Mouse (Mus musculus) c-Kit-negative CD71-positive TER-119-positive erythroid progenitor cells, embryonic 14.5 days (primary cell): ENCODE results near the gene Klhl8.

Experiments used
- DNase-seq: peaks from one replicate; pipeline ENCODE4 v3.0.0-alpha.2; 2013; ENCODE audit warnings: low read depth, low spot score

Gene Klhl8

DNA sequence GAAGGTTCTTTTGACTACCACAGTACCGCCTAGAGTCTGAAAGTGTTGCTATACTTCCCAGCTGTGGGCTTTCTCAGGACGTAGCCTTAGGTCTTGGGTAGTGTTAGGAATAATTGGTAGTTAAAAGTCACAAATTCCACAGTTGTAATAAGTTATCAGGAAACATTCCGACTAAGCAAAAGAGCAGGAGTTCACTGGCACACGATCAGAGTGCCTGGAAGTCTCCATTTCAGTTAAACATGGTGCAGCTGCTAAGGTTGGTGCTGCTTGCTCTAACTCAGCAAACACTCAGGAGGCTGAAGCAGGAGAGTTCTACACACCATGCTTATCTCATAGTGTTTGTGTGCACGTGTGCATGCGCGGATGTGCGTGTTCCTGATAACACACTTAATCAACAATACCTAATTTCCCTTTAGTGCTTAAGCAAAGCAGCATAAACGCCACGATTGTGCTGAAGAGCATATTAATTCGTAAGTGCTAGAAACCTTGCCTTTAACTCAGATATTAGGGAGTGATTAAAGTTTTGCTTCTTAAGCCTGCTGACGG, 97.0 kb downstream of the Klhl8 start:
- no peak for DNase-seq

DNA sequence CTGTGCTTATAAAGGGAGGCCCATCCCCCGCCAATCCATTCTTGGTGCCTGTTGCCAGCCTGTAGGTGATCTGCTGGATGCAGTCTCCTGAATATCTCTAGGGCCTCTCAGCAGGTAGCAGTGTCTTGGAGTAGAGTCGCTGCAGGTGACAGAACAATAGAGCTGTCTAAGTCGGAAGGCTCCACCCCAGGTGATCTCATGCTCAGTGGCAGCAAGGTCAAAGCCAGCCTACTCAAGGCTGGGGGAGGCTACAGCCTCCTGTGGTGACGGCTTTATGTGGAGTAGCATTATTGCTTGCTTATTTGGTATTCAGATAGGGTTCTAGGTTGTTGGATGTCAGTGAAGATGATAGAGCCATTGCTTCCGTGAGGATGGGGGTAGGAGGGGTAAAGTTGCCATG, 97.8 kb downstream of the Klhl8 start:
- DNase-seq: no peak
